Mouse (Mus musculus): Measurements from ENCODE around the gene B130006D01Rik.
"Not testable (repeated sequence)": the region's sequence is repeated elsewhere in the genome, so short reads cannot be mapped to it uniquely, and the experiment has no call there.

The B130006D01Rik gene

GRCm38 (mm10) chr11:95713225-95713810 is 10.1 kb upstream of the B130006D01Rik start:
- peak in 1 of 2 experiments; percentile 53 for DNase-seq (ENCODE audit: low spot score in 2 of 2)

GRCm38 (mm10) chr11:95713811-95714241 is 9.6 kb upstream of the B130006D01Rik start:
- no peak for DNase-seq (ENCODE audit: low spot score in 2 of 2)

DNA sequence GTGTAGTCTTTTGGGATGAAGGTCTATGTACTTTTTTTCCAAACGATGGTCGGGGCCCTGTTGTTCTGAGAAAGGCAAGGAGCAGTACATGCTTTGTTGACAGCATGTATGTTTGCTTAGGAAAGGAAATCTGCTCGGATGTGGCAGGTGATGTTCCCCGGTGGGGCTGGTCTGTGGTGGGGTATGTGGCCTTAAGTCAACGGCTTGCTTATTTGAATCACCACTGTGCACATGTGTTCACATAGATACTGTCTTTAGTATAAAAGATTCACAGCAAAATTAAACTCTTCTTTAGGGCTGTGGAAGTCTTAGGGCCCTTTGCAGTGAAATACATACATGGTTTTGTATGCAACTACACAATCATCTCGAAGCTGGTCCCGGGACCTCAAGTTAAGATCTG is 9.0 kb upstream of the B130006D01Rik start:
- DNase-seq (ENCODE audit: low spot score in 2 of 2), result no peak

DNA sequence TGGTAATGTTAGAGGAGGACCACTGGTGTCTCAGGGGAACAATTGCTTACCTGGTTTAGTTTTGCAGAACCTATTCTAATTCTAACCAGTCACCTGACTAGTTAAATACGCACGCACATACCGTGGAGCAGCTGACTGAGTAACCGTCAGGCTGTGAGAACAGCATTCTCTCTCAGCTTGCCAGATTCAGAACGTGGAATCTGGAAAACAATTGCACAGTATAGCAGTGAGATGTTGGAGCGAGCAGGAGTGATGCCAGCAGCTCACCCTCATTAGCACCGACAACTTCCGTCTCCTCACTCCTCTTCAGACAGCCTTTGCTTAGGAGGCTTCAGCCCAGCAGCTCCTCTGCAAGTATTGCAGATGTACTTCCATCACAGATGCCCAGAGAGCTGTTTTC is 7.3 kb upstream of the B130006D01Rik start:
- DNase-seq (ENCODE audit: low spot score in 2 of 2), result peak in 1 of 2 experiments; percentile 41

- no peak for DNase-seq (ENCODE audit: low spot score in 2 of 2)
Observed at GRCm38 (mm10) chr11:95719356-95719755, 4.0 kb upstream of the B130006D01Rik start.

DNA sequence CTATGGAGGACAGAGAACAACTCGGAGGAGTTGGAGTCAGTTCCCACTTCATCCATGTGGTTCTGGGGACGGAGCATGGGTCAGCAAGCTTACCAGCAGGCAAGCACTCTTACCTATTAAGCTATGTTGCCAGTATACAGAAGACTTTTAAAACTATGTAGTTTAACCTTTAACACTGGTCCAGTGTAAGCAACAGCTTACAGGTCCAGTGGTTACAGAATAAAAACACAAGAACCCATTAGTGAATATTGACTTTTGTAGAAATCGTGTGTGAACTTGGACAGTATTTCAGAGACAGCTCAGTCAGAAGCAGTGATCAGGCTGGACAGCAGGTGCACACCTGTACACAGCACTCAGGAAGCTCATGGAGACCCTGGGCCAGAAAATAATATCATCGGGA is 1.1 kb downstream of the B130006D01Rik start:
- DNase-seq (ENCODE audit: low spot score in 2 of 2), result no peak

- no peak for DNase-seq (ENCODE audit: low spot score in 2 of 2)
Observed at GRCm38 (mm10) chr11:95726156-95726555, 2.8 kb downstream of the B130006D01Rik start.

- DNase-seq (ENCODE audit: low spot score in 2 of 2), result no peak
Observed at GRCm38 (mm10) chr11:95727947-95728346, 4.6 kb downstream of the B130006D01Rik start.

DNA sequence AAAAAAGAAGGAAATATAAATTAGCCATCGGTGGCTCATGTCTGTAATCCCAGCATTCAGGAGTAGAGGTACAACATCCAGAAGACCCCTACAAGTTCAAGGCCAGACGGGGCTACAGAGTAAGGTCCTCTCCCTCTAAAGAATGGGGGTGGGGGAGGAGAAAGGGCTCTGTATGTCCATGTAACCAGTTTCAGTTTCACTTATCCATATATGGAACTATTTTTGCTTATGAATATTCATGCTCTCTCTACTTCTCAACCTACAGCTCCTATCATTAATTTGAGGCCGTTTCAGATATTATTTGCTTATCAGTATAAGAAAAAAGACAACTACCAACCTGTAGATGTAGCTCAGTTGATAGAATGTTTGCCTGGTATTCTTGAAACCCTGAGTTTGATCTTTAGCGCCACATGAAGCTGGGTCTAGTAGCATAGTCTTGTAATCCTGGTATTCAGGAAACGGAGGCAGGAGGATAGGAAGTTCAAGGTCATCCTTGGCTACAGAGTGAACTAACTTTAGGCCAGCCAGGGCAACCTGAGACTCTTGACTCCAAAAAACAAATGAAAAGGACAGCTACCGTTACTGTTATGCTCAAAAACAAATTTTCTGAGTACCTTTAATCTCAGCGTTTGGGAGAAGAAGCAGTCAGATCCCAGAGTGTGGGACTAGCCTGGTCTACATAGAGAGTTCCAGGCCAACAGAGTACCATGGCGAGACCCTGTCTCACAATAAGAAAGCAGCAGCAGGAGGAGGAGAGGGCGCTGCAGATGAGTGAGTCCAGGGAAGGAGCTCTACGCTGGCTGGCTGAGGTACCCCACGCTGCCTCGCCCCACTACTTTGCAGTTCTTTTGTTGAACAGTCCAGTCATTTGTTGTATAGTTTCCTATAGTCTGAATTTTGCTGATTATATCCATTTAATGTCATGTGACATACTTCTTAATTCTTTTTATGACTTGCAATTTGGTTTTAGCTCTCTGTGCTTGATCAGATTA is 5.8 kb downstream of the B130006D01Rik start:
- no peak for DNase-seq (ENCODE audit: low spot score in 2 of 2)

GRCm38 (mm10) chr11:95734485-95734884 is 11.1 kb downstream of the B130006D01Rik start:
- DNase-seq (ENCODE audit: low spot score in 2 of 2), result no peak

GRCm38 (mm10) chr11:95737811-95738210 is 14.4 kb downstream of the B130006D01Rik start:
- DNase-seq (ENCODE audit: low spot score in 2 of 2), result no peak

DNA sequence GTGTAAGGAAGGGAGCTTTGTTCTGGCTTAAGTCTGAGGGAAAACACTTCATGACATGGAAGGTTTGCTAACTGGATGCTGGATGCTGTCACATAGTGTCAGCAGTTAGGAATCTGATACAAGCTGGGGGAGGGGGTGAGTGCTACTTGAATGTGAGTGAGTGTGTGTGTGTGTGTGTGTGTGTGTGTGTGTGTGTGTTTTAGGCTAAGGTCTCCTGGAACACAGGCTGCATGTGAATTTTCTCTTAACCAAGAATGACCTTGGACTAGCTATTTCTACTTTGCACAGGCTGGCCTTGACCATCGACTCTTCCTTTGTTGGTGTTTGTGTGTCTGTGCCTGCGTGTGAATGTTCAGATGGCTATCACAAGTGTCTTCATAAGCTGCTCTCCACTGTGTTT is 21.1 kb downstream of the B130006D01Rik start:
- no peak for DNase-seq (ENCODE audit: low spot score in 2 of 2)

DNA sequence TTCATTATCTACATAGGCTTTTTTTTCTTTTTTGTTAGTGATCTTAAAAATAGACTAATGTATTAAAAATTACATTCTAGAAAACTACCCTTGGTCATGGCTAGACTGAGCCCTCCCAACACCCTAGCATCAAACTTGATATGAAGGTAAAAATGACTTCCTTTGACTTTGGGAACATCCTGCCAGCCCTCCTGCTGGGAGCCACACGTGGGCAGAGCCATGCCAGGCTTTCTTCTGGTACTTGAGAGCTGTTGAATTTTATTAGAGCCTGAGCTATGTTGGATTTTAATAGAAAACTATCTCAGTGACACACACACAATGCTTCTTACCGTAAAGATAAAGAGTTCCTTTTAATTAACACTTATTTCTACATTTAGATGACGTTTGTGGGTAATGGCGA is 23.4 kb downstream of the B130006D01Rik start:
- DNase-seq (ENCODE audit: low spot score in 2 of 2), result no peak

DNA sequence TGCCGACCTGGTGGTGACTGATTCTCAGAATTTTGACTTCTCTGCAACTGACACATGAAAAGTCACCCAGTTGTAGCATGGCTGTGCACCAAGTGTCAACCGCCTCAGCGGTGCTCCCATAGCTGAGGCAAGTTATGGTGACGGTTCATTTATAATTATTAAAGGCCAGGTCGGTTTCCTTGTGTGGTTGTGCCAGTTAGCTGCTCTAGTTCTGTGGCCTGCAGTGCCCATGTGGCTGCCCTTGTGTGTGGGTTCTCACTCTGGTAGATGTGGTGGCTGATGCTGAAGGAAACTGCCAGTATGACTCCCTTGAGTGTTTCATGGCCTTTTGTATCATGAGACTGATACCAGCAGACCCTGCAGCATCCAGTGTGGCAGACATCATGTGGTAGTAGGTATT is 24.9 kb downstream of the B130006D01Rik start:
- DNase-seq (ENCODE audit: low spot score in 2 of 2), result no peak

- no peak for DNase-seq (ENCODE audit: low spot score in 2 of 2)
Observed at GRCm38 (mm10) chr11:95749619-95750018, 26.2 kb downstream of the B130006D01Rik start.

DNA sequence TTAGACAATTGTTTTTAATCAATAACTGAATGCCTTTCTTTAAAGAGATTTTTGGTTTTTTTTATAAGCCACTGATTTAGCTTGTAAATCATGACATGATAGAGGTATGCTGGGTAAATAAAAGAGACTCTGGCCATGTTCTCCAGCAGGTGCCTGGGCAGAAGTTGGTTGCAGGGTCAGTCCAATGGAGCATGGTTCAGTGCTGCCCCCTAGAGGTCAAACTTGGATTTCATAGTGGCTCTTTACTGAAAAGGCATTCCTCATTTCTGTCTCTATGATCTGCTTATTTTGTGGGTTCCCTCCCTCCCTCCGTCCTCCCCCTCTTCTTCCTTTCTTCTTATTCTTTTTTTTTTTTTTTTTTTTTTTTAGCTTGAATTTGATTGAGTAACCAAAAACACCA is 27.6 kb downstream of the B130006D01Rik start:
- peak in 1 of 2 experiments; percentile 83 for DNase-seq (ENCODE audit: low spot score in 2 of 2)

GRCm38 (mm10) chr11:95755137-95755536 is 31.8 kb downstream of the B130006D01Rik start:
- not testable (repeated sequence) for DNase-seq (ENCODE audit: low spot score in 2 of 2)

- DNase-seq (ENCODE audit: low spot score in 2 of 2), result no peak
Observed at GRCm38 (mm10) chr11:95760521-95760920, 37.1 kb downstream of the B130006D01Rik start.

- no peak for DNase-seq (ENCODE audit: low spot score in 2 of 2)
Observed at GRCm38 (mm10) chr11:95762996-95763395, 39.6 kb downstream of the B130006D01Rik start.

DNA sequence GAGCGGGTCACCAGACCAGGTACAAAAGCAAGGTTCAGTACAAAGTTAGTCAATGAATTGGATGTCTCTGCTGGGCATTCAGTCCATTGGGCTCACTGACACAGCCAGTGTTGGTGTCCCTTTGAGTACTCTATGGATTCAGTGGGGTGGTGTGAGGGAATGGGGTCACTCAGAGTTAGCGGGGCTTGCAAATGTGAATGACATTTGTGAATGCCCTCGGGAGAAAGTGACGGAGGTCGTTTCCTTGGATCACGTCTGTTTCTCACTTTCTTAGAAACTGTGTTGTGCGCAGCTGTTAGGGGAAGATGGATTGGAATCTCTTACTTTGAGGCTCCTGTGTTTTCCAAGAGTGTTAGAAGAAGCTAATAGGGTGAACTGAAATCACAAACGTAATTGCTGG is 41.4 kb downstream of the B130006D01Rik start:
- DNase-seq (ENCODE audit: low spot score in 2 of 2), result no peak

- DNase-seq (ENCODE audit: low spot score in 2 of 2), result no peak
Observed at GRCm38 (mm10) chr11:95765334-95765733, 41.9 kb downstream of the B130006D01Rik start.

GRCm38 (mm10) chr11:95768244-95768643 is 44.9 kb downstream of the B130006D01Rik start:
- no peak for DNase-seq (ENCODE audit: low spot score in 2 of 2)

DNA sequence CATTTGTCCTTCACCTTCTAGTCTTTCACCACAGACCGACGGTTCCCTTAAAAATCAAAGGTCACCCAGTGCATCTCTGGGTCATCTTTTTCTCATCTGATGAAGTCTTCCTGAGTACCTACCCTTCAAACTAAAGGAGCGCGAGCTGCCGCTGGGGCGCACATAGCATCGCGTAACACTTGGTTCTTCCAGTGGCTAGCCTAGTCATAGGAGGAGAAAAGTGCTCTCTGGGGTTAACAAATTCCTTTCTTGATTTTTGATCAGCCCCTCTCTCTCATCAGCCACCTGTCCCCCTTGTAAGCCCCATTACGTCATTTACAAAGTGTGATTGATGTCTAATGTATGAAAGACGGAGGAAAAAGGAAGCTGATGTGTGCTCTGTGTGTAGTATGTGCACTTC is 45.8 kb downstream of the B130006D01Rik start:
- no peak for DNase-seq (ENCODE audit: low spot score in 2 of 2)

Measured in left cerebral cortex, adult 9 months (tissue).